Mouse (Mus musculus): Measurements from ENCODE around the gene Srprb. TPM values are rescaled to one million over a fixed set of nuclear protein-coding genes. Genes with fewer than 3 reads are reported as not detected.
A peak's percentile ranks its signal among the peaks of the same experiment; 100 is the strongest.

The Srprb gene
- total and polyA plus RNA-seq, 2 experiments = 8.5 to 22.8 TPM

- no peak for DNase-seq (ENCODE audit: extremely low read depth, low read depth, low spot score)
- TF ChIP-seq POLR2A (IDR thresholded peaks at IDR 0.05; ENCODE audit: extremely low read depth, insufficient read depth, low read length) (no peak), CTCF (IDR thresholded peaks at IDR 0.05; ENCODE audit: low read depth, low read length) (peak; percentile 64)
- 22% methylated on average over 3 of the region's 3 CpGs for WGBS
These were observed 23.5 kb upstream of the Srprb start for GRCm38 (mm10) chr9:103225464-103225863.

DNA sequence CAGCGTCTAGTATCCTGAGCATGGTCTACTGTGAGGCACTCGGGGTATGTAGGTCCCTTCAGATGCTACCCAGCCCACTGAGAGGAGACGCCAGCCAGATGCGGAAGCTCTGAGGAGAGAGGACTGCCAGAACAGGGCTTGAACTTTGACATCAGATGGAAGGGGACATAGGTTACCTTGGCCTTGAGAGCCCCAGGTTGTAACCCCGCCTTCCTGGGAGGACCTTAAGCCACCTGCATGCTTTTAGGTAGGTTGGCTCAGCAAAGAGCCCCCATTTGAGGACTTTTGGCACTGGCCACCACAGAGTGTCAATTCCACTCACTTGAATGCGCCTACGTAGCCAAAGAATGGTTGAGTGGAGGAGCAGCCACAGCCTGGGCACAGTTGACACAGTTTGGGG, 22.8 kb upstream of the Srprb start:
- Histone ChIP-seq H3K9ac (ENCODE audit: low read depth, low read length) (peak overlapping the region; percentile 22), H3K4me3 (ENCODE audit: insufficient read depth, low read depth, low read length) (no peak overlapping the region), H3K27ac (replicated peaks; ENCODE audit: insufficient read depth, low read depth, low read length) (peak overlapping the region; percentile 61), H3K27me3 (ENCODE audit: control insufficient read depth, insufficient read depth, low read length) (no peaks in the 10 kb centered on the region), H3K79me2 (ENCODE audit: control insufficient read depth, insufficient read depth, low read length) (no peaks in the 10 kb centered on the region), H3K4me1 (ENCODE audit: control insufficient read depth, insufficient read depth, low read length) (peaks cover 23% of the 10 kb centered on the region), H3K36me3 (ENCODE audit: control insufficient read depth, insufficient read depth, low read length) (peaks cover 74% of the 10 kb centered on the region)
- TF ChIP-seq POLR2A (IDR thresholded peaks at IDR 0.05; ENCODE audit: extremely low read depth, insufficient read depth, low read length) = 0 out of 2 replicates have a peak, but pooled peaks have one; percentile 11
- no peak for TF ChIP-seq CTCF (IDR thresholded peaks at IDR 0.05; ENCODE audit: low read depth, low read length)
- 41% methylated on average over 7 of the region's 7 CpGs for WGBS
- DNase-seq (ENCODE audit: extremely low read depth, low read depth, low spot score) = peak; percentile 79

More at GRCm38 (mm10) chr9:103225464-103225863, 23.5 kb upstream of the Srprb start:
- Histone ChIP-seq H3K27ac (replicated peaks; ENCODE audit: insufficient read depth, low read depth, low read length) (peak overlapping the region; percentile 51), H3K27me3 (ENCODE audit: control insufficient read depth, insufficient read depth, low read length) (no peaks in the 10 kb centered on the region), H3K9ac (ENCODE audit: low read depth, low read length) (peak overlapping the region; percentile 63), H3K36me3 (ENCODE audit: control insufficient read depth, insufficient read depth, low read length) (peaks cover 67% of the 10 kb centered on the region), H3K4me3 (ENCODE audit: insufficient read depth, low read depth, low read length) (no peak overlapping the region), H3K4me1 (ENCODE audit: control insufficient read depth, insufficient read depth, low read length) (peaks cover 21% of the 10 kb centered on the region), H3K79me2 (ENCODE audit: control insufficient read depth, insufficient read depth, low read length) (no peaks in the 10 kb centered on the region)

- TF ChIP-seq POLR2A (IDR thresholded peaks at IDR 0.05; ENCODE audit: extremely low read depth, insufficient read depth, low read length) (no peak), CTCF (IDR thresholded peaks at IDR 0.05; ENCODE audit: low read depth, low read length) (no peak)
- Histone ChIP-seq H3K4me3 (ENCODE audit: insufficient read depth, low read depth, low read length) (no peak overlapping the region), H3K4me1 (ENCODE audit: control insufficient read depth, insufficient read depth, low read length) (peaks cover 3% of the 10 kb centered on the region; the same call in 1 of the 2 replicates), H3K79me2 (ENCODE audit: control insufficient read depth, insufficient read depth, low read length) (no peaks in the 10 kb centered on the region), H3K36me3 (ENCODE audit: control insufficient read depth, insufficient read depth, low read length) (peaks cover 92% of the 10 kb centered on the region), H3K9ac (ENCODE audit: low read depth, low read length) (no peak overlapping the region), H3K27ac (replicated peaks; ENCODE audit: insufficient read depth, low read depth, low read length) (no peak overlapping the region), H3K27me3 (ENCODE audit: control insufficient read depth, insufficient read depth, low read length) (no peaks in the 10 kb centered on the region)
- WGBS = 56% methylated on average over 6 of the region's 6 CpGs
- DNase-seq (ENCODE audit: extremely low read depth, low read depth, low spot score) = no peak
These were observed 12.3 kb upstream of the Srprb start for GRCm38 (mm10) chr9:103214281-103214680.

DNA sequence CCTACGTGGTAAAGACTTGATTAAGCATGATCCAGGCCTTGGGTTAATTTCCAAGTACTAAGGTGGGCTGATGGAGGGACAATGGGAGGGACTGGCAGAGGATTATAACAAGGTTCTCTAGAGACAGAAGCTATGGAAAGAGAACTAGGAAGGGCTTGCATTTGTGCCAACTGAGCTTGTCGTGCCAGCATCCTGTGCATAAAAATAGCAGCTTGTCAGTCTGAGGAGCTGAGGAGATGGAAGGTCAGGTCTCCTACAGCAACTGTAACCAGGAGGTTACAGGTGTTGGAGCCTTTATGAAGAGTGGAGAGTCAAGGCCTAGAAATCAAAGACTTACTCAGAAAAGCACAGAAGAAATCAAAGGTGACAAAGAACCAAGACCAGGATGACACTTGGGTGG, 11.7 kb upstream of the Srprb start:
- H3K36me3 ChIP-seq (ENCODE audit: control insufficient read depth, insufficient read depth, low read length) = peaks cover 92% of the 10 kb centered on the region
- H3K4me3 ChIP-seq (ENCODE audit: insufficient read depth, low read depth, low read length) = no peak overlapping the region
- H3K4me1 ChIP-seq (ENCODE audit: control insufficient read depth, insufficient read depth, low read length) = peaks cover 2% of the 10 kb centered on the region; the same call in 1 of the 2 replicates
- 24% methylated on average over 2 of the region's 2 CpGs for WGBS
- DNase-seq (ENCODE audit: extremely low read depth, low read depth, low spot score) = peak; percentile 49
- no peaks in the 10 kb centered on the region for H3K27me3 ChIP-seq (ENCODE audit: control insufficient read depth, insufficient read depth, low read length)
- TF ChIP-seq POLR2A (IDR thresholded peaks at IDR 0.05; ENCODE audit: extremely low read depth, insufficient read depth, low read length) (no peak), CTCF (IDR thresholded peaks at IDR 0.05; ENCODE audit: low read depth, low read length) (no peak)
- no peak overlapping the region for H3K9ac ChIP-seq (ENCODE audit: low read depth, low read length)
- no peak overlapping the region for H3K27ac ChIP-seq (replicated peaks; ENCODE audit: insufficient read depth, low read depth, low read length)
- no peaks in the 10 kb centered on the region for H3K79me2 ChIP-seq (ENCODE audit: control insufficient read depth, insufficient read depth, low read length)

DNA sequence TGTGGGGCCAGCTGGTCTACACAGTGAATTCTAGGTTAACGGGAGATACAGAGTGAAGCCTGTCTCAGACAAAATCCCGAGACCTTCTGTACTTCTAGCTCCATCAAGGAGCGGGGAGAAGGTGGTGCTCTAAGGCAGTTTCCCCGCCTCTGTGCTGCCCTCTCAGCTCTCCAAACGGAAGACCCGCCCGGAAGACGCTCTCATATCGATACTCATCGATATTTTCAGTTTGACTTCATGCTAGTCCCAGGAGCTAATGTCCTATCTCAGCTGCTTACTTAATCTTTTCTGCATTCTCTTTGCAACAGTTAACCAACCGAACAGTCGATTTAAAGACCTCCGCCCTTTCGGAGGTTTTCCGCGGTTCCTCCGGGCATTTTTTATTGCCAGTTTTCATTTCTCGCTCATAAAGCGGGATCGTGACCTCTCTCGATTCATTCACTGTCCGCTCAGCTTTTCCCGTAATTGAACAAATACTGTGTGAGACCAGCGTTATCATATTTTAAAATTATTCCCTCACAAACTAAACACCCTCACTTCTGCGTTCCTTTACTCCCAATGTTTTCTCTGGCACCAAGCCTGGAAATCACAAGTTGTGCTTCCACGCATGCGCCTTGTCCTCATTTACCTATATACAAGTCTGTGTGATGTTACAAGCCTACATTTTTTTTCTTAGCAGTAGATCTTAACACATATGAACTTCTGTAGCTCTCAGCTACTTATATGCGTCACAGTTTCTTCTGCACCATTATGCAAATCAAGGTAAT, 10.9 kb upstream of the Srprb start:
- Histone ChIP-seq H3K27me3 (ENCODE audit: control insufficient read depth, insufficient read depth, low read length) (no peaks in the 10 kb centered on the region), H3K4me1 (ENCODE audit: control insufficient read depth, insufficient read depth, low read length) (no peaks in the 10 kb centered on the region; the same call in 1 of the 2 replicates), H3K79me2 (ENCODE audit: control insufficient read depth, insufficient read depth, low read length) (no peaks in the 10 kb centered on the region), H3K4me3 (ENCODE audit: insufficient read depth, low read depth, low read length) (no peak overlapping the region), H3K9ac (ENCODE audit: low read depth, low read length) (no peak overlapping the region; the same call in 1 of the 2 replicates), H3K27ac (replicated peaks; ENCODE audit: insufficient read depth, low read depth, low read length) (no peak overlapping the region), H3K36me3 (ENCODE audit: control insufficient read depth, insufficient read depth, low read length) (peaks cover 89% of the 10 kb centered on the region)
- TF ChIP-seq CTCF (IDR thresholded peaks at IDR 0.05; ENCODE audit: low read depth, low read length) (no peak), POLR2A (IDR thresholded peaks at IDR 0.05; ENCODE audit: extremely low read depth, insufficient read depth, low read length) (no peak)
- 38% methylated on average over 28 of the region's 28 CpGs for WGBS
- DNase-seq (ENCODE audit: extremely low read depth, low read depth, low spot score) = peak; percentile 50
